Mouse (Mus musculus): ENCODE results near the gene Ostf1.

The Ostf1 gene

DNA sequence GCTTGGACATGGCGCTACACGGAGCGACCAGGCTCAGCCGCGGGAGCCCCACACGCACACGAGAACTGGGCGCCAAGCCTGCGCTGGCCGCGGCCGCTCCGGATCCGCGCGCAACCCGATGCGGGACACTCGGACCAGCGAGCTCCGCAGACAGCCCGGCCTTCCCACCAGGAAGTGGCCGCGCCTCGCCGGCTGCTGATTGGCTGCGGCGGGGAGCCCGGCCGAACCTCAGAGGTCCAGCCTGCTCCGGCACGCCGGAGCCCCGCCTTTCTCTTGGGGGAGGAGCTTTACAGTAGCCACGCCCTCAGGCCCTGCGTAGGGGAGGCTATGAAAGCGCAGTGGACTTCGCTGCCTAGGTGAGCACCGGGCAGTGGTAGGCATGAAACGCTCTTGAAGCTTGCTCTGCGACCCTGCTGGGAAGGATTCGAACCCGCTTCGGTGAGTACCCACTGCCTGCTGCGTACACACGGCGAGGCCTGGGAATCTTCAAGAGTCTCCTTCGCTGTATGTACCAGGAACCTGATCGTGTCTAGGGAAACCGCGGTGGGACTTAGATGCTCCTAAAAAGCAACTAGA, at the start of gene Ostf1, which contains the start of gene Nmrk1:
TSS of gene Ostf1 (minus strand) at position 180 of the 576 bp plus-strand sequence.
TSS of gene Nmrk1 (plus strand) at position 307 of the 576 bp plus-strand sequence.
- DNase-seq (ENCODE audit: extremely low read depth, low read depth, low spot score), result peak; percentile 39

DNA sequence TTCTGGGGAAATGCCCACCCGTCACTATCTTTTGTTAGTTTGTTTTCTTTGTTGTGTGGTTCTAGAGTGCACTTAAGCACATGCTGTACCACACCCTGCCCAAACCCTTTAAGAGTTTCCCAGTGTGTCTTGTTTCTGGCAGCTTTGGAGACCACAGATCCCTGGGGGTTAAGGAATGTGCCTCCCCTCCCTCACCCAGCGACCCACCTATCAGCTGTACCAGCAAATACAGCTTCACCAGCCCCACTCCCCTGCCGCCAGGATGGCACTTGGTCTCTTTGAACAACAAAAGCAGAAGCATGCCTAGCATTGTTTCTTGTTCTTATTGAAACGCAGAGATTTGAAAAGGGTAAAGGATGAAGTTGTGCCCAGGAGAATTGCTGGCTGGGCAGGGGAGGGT, 41.5 kb upstream of the Ostf1 start:
- DNase-seq (ENCODE audit: extremely low read depth, low read depth, low spot score), result no peak

- no peak for DNase-seq (ENCODE audit: extremely low read depth, low read depth, low spot score)
Observed at GRCm38 (mm10) chr19:18672498-18672897, 40.9 kb upstream of the Ostf1 start.

DNA sequence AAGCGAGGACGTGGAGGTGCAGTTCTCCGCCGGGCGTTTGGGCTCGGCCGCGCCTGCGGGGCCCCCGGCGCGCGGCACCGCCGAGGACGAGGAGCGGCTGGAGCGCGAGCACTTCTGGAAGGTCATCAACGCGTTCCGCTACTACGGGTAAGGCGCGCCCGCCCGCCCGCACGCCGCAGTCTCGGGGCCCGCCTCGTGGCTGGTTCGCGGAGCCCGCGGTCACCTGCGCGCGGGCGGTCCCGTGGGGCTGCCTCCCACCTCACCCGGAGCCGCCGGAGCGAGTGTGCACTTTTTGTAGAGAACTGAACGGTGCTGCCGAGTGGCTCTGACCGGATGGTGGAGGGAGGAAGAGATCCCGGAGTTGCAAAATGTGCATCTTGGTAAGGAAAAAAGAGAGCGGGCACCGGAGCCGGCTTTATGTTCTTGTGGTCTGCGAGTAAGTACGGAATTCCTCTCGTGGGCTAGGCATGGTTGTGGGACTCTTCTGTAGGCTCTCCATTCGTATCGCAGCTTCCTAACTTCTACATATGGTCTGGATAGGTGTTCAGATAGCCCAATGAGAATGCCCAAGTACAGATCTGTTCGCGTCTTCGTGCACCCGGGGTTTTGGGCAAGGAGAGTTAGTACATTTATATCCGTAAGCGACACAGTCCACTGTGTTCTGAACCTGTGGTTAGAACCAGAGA, 39.6 kb upstream of the Ostf1 start:
- no peak for DNase-seq (ENCODE audit: extremely low read depth, low read depth, low spot score)

- DNase-seq (ENCODE audit: extremely low read depth, low read depth, low spot score), result peak; percentile 67
Observed at GRCm38 (mm10) chr19:18670608-18671007, 39.0 kb upstream of the Ostf1 start, which contains the start of gene Carnmt1. Gene Carnmt1, plus strand, starts transcription at chr19:18670764.

DNA sequence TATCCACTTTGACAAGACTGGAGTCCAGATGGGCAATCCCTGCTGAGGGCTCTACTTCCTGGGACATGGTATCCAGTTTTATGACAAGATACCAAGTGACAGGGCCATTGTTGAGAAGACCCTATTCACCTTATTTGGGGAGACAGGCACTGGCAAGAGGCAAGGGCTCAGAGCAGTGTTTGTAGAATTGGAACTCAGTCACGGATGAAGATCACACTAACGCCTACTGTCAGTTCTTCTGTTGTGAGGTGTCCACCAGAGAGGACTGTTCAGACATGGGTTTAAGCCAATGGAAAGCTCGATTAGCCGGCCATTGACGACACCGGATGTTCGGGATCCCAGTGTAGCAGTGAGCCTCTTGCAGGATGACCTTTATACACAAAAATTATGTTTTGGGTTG, 37.9 kb upstream of the Ostf1 start:
- DNase-seq (ENCODE audit: extremely low read depth, low read depth, low spot score), result no peak

- no peak for DNase-seq (ENCODE audit: extremely low read depth, low read depth, low spot score)
Observed at GRCm38 (mm10) chr19:18666966-18667365, 35.3 kb upstream of the Ostf1 start.

DNA sequence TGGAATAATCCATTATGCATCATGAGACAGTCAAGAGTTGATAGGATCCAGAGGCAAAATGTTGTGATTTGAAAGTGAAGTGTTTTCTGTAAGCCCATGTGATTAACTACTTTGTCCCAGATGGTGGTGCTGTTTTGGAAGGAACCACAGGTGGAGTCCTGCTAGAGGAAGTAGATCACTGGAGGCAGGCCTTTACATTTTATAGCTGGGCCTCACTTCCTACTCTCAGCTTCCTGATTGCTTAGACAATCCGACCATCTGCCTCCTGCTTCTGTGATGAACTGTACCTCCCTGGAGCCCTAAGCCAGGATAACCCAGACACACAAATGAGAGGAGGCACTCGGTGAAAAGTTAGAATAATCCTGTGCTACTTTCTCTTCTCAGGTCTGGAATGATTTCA, 32.3 kb upstream of the Ostf1 start:
- DNase-seq (ENCODE audit: extremely low read depth, low read depth, low spot score), result no peak

DNA sequence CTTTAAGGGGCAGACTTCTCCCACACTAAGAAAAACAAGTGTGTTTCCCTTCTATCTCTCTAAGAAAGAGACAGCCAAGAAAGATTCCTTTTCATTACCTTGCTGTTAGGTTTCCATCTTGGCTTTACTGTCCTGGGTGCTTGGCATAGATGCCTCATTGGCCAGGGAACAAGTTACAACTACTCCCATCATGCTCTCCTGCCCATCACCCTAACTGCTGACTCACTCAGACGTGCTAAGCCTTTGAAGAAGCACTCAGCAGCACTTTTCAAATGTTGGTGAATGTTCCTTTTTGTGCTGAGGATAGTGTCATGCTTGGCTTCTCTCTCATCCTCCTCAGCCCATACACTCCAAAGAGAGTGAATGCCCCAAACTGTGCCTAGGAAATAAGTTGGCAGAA, 30.1 kb upstream of the Ostf1 start:
- no peak for DNase-seq (ENCODE audit: extremely low read depth, low read depth, low spot score)

DNA sequence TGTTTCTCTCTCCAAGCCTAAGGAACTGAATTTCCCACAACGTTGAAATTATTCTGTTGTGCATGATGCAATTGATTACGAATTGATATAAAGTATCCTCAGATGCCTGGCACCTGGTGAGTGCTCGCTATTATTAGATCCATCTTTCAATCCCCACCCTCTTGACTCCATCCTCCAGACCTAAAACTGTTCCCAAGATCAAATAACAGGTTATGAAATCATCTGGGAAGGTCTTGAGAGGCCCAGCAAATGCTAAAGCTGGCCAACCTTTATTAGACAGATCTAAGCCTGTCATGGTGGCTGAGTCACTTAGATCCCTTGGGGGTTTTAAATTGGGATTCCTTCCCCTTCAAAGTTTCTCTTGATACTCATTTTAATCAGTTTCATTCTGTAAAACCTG, 28.8 kb upstream of the Ostf1 start:
- DNase-seq (ENCODE audit: extremely low read depth, low read depth, low spot score), result no peak

GRCm38 (mm10) chr19:18659349-18659748, 27.7 kb upstream of the Ostf1 start:
- no peak for DNase-seq (ENCODE audit: extremely low read depth, low read depth, low spot score)

DNA sequence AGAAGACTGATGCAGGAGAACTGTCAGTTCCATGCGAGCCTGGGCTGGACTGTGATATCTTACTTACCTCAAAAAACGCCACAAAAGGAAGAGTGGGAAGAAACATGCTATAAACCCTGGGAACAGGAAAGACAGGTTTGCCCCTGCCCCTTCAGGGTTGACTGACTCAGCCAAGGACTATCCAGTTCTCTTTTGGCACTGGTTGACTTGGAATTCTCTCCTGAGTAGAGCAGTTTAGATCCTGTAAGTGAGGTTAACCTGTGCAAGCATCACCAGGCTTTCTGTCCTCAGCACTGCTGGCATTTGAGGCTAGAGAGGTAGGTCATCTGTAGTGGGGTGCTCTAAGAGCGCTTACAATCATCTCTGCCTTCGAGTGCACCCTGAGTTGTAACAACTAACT, 26.9 kb upstream of the Ostf1 start:
- DNase-seq (ENCODE audit: extremely low read depth, low read depth, low spot score), result peak; percentile 73

DNA sequence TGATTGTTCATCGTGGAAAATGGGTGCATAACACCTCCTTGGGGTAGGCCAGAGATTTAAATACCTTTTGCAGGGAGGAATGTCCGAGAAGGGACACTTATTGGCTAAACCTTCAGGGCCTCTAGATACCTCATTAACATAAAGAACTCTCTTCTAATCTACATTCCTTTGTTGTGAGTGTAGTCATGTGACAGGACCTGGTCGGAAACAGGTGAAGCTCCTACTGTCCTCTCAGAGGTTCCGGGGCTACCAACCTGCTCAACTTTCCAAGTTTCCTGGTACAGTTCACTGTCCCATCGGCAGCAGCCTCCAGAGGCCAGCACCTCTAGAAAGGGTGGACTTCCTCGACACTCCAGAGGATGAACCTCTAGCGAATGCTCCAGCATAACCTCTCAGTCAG, 24.4 kb upstream of the Ostf1 start:
- no peak for DNase-seq (ENCODE audit: extremely low read depth, low read depth, low spot score)

DNA sequence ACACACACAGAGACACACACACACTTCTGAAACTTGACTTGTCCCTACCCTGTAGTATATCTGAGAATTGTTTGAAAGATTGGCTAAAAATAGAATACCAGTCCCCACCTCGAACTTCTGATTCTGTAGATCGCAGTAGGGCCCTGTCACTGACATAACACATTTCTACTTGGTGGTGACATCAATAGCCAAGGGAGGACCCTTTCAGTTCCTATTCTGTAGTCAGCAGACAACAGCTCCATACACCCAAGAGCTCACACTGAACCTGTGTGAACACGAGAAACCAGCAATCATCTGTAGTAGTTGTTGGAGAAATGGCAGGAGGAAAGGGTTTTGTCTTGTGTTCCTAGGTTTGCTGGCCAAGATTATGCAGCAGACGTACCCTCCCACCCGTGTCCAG, 23.4 kb upstream of the Ostf1 start:
- no peak for DNase-seq (ENCODE audit: extremely low read depth, low read depth, low spot score)

DNA sequence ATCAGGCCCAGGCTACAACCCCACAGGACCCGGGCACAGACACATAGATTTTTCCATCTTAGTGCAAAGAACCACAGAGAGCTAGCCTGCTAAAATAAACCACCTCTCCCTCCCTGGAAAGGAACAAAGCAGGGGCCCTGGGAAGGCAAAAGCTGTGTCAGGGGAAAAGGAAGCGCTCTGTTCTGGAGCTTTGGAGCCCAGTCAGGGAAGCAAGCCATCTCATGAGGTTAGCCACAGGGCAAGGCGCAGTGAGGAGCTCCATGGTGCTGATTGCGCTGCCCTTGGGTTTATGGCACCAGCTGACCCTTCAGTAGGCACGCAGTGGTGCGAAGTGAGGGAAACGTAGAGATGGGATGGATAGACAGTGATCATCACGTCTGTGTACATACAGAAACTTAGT, 22.7 kb upstream of the Ostf1 start:
- DNase-seq (ENCODE audit: extremely low read depth, low read depth, low spot score), result no peak

- no peak for DNase-seq (ENCODE audit: extremely low read depth, low read depth, low spot score)
Observed at GRCm38 (mm10) chr19:18653058-18653457, 21.4 kb upstream of the Ostf1 start.

- DNase-seq (ENCODE audit: extremely low read depth, low read depth, low spot score), result peak; percentile 19
Observed at GRCm38 (mm10) chr19:18652592-18652991, 21.0 kb upstream of the Ostf1 start.

DNA sequence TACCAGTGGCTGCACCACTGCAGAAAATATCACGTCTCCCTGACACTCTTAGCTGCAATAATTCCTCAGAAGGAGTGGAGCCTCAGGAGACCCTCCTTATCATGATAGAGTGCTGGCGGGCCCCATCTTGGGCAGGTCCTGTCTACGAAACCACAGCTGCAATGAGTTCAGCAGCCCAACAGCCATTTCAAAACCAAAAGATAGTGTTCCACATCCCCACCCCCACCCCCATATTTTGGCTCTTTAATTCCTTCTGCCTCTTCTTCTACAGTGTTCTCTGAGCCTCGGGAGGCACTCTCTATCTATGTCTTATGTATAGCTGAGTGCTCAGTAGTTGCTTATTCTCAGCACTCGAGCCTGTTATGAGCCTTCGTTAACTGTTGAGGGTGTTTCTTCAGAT, 18.9 kb upstream of the Ostf1 start:
- no peak for DNase-seq (ENCODE audit: extremely low read depth, low read depth, low spot score)

DNA sequence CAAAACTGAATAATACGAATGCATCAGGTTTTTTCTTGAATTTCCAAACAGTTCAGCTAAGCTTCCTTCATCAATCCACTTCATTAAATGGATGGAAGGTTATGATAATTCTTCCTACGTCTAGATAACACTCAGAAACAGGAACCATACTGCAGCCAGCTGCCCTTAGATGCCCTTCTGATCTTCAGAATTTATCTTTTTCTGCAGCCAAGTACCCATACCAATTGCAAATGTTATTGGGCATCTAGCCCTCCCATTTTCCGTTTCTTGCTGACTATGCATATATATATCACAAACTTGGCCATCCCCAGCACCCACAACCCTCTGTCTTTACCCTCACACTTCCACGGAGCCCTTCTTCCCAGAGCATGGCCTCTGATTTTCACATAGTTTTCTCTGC, 18.3 kb upstream of the Ostf1 start:
- DNase-seq (ENCODE audit: extremely low read depth, low read depth, low spot score), result no peak

DNA sequence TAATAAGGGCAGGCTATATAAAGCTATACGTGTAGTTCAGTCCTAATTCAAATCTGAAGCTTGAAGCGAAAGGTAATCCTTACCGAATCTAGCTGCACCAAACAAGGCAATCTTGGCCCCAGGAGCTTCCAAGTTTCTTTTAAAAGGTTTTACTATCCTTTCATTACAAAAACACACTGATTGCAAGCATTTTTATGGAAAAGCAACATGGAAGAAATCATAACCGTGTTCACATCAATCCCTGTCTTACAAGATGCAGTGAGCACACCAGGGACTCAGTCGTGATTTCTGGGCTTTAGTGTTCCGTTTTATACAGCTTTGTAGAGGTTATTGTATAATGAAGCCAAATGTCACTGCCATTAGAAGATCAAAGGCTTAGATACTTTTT, 16.9 kb upstream of the Ostf1 start:
- no peak for DNase-seq (ENCODE audit: extremely low read depth, low read depth, low spot score)

DNA sequence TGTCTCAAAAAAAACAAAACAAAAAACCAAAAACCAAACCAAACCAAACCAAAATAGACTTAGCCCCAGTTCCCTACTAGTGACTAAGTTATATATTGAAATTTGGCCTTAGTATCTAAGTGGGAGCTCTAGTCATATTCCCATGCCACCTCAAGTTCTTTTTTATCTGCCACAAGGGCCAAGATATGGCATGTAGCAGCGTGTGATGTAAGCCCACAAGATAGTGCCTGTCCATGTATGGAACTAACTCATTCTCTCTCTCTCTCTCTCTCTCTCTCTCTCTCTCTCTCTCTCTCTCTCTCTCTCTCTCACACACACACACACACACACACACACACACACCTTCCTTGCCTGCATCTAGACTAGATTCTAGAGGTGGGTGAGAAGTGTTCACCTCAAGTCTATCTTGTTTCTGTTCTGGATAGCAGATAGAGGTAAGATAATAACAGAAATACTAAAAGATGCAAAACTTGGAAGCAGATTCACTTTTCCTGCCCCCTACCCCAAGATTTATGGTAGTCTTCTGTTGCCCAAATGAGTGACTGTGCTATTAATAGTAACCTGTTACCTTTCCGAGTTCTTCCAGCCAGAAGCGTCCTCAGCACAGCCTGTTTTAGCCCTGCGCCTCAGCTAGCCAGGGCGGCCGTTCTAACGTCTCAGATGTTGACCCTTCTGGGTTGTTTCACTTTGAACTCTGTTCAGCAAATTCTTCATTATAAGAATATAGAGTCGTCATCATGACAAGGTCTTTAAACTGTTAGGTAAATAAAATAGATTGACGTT, 16.3 kb upstream of the Ostf1 start:
- no peak for DNase-seq (ENCODE audit: extremely low read depth, low read depth, low spot score)

- DNase-seq (ENCODE audit: extremely low read depth, low read depth, low spot score), result no peak
Observed at GRCm38 (mm10) chr19:18646853-18647420, 15.3 kb upstream of the Ostf1 start.

Data from fat pad, adult 2 months (tissue).